ENCODE assay signal across 12 mouse cellular contexts in genomic region chr4:47303340-47303998, GRCm38 (mm10). TPM values are rescaled to one million over a fixed set of nuclear protein-coding genes. Genes with fewer than 3 reads are reported as not detected.
DNase-seq lines count a peak whose midpoint lies in the region; TF ChIP-seq lines count a peak whose summit lies in the region.
"Had no signal": no experiment of that assay in that cellular context is flagged by ENCODE, and none has a peak within 500 bp of the region (broad histone marks: within the 10 kb centered on the region; RNA-seq: fewer than 3 reads in every experiment).

No protein-coding gene starts in this region.

- TF ChIP-seq CTCF in bone marrow, adult 2 months (IDR thresholded peaks at IDR 0.05; ENCODE audit: control insufficient read depth, insufficient read depth, low read length) = no peak

- H3K4me1 ChIP-seq in heart, embryonic 10.5 days = 0 out of 2 replicates have a peak, but pooled peaks cover 2% of the 10 kb centered on the region
- peaks cover 8% of the 10 kb centered on the region for H3K4me1 ChIP-seq in bone marrow, adult 2 months (ENCODE audit: control insufficient read depth, insufficient read depth, low read length)
- H3K4me1 ChIP-seq in megakaryocyte, embryonic 14.5 days = peaks cover 89% of the 10 kb centered on the region
- H3K4me1 ChIP-seq: limb, embryonic 15.5 days had no signal

- no peaks in the 10 kb centered on the region for H3K36me3 ChIP-seq in heart, embryonic 10.5 days
- H3K36me3 ChIP-seq in megakaryocyte, embryonic 14.5 days (replicated peaks; ENCODE audit: low read length) = peaks cover 24% of the 10 kb centered on the region

- peak; percentile 95 for DNase-seq in heart, adult 11 months
- no peak for DNase-seq in heart, embryonic 10.5 days (ENCODE audit: low spot score)
- DNase-seq in 416B (ENCODE audit: low read depth) = peak; percentile 97
- DNase-seq in ovary, postnatal 36 days (ENCODE audit: low spot score) = no peak
- no peak for DNase-seq in right cerebral cortex, postnatal 4 days
- DNase-seq in adrenal gland, postnatal 25 days = no peak
- DNase-seq: adrenal gland, adult 2 months; cerebellum, postnatal 36 days; kidney, adult 11 months had no signal

- peaks cover 4% of the 10 kb centered on the region; the same call in 1 of the 2 replicates for H3K9me3 ChIP-seq in heart, embryonic 10.5 days
- H3K9me3 ChIP-seq in megakaryocyte, embryonic 14.5 days = peaks cover 20% of the 10 kb centered on the region
- H3K9me3 ChIP-seq: limb, embryonic 15.5 days had no signal

- no peak overlapping the region for H3K4me3 ChIP-seq in heart, embryonic 10.5 days
- no peak overlapping the region for H3K4me3 ChIP-seq in bone marrow, adult 2 months (replicated peaks; ENCODE audit: control insufficient read depth, low read depth, low read length)
- H3K4me3 ChIP-seq in megakaryocyte, embryonic 14.5 days (replicated peaks) = peak overlapping the region; percentile 81
- H3K4me3 ChIP-seq: limb, embryonic 15.5 days had no signal

- 65% methylated on average over 5 of the region's 5 CpGs for WGBS in heart, embryonic 10.5 days
- 15% methylated on average over 5 of the region's 5 CpGs for WGBS in bone marrow, adult 2 months

- no peak for TF ChIP-seq POLR2A in bone marrow, adult 2 months (IDR thresholded peaks at IDR 0.05; ENCODE audit: borderline replicate concordance, control insufficient read depth, low read depth, low read length)

- no peak overlapping the region for H3K27ac ChIP-seq in heart, embryonic 10.5 days
- H3K27ac ChIP-seq in bone marrow, adult 2 months (ENCODE audit: control insufficient read depth, insufficient read depth, low read depth, low read length, poor library complexity) = peak overlapping the region; percentile 57
- H3K27ac ChIP-seq: limb, embryonic 15.5 days had no signal

- H3K27me3 ChIP-seq in heart, embryonic 10.5 days (ENCODE audit: insufficient read depth, poor library complexity, severe bottlenecking) = no peaks in the 10 kb centered on the region
- H3K27me3 ChIP-seq in megakaryocyte, embryonic 14.5 days (replicated peaks) = no peaks in the 10 kb centered on the region
- H3K27me3 ChIP-seq: limb, embryonic 15.5 days had no signal

RNA-seq across cellular contexts. Expression of gene Tgfbr1, which starts 49.6 kb away (rescaled TPM):
- 47.9 and 51.9 TPM in 2 replicates for polyA plus RNA-seq in heart, embryonic 10.5 days (2016; fragmentation: Nextera tagmentation; extraction: Ambion mirVana)
- 4.2 and 5.6 TPM in 2 replicates for polyA plus RNA-seq in bone marrow, adult 2 months (2011; ENCODE audit: insufficient read depth, insufficient read length, low replicate concordance, missing spikeins)
- 0.79 TPM in 1 of 2 replicates, not detected in the other for polyA plus RNA-seq in megakaryocyte, embryonic 14.5 days (2012; ENCODE audit: insufficient read depth, low replicate concordance)
- 36.7 and 40.3 TPM in 2 replicates for total RNA-seq in adrenal gland, postnatal 25 days (2021)

Comparison
In these comparisons a context has a peak if more than half of its experiments do, and no peak if none do; other contexts are left out.
1. DNase-seq: peak in heart, adult 11 months (single experiment) and 416B (single experiment); none in heart, embryonic 10.5 days (single experiment), ovary, postnatal 36 days (single experiment), right cerebral cortex, postnatal 4 days (single experiment) and adrenal gland, postnatal 25 days (single experiment).